Mouse (Mus musculus): Measurements from ENCODE around the gene Cbx4. TPM values are rescaled to one million over a fixed set of nuclear protein-coding genes. Genes with fewer than 3 reads are reported as not detected.

Gene Cbx4
- 1 to 10 TPM; 2.0 to 2.4 TPM for polyA plus RNA-seq (2017; shearing (Covaris generic))

DNA sequence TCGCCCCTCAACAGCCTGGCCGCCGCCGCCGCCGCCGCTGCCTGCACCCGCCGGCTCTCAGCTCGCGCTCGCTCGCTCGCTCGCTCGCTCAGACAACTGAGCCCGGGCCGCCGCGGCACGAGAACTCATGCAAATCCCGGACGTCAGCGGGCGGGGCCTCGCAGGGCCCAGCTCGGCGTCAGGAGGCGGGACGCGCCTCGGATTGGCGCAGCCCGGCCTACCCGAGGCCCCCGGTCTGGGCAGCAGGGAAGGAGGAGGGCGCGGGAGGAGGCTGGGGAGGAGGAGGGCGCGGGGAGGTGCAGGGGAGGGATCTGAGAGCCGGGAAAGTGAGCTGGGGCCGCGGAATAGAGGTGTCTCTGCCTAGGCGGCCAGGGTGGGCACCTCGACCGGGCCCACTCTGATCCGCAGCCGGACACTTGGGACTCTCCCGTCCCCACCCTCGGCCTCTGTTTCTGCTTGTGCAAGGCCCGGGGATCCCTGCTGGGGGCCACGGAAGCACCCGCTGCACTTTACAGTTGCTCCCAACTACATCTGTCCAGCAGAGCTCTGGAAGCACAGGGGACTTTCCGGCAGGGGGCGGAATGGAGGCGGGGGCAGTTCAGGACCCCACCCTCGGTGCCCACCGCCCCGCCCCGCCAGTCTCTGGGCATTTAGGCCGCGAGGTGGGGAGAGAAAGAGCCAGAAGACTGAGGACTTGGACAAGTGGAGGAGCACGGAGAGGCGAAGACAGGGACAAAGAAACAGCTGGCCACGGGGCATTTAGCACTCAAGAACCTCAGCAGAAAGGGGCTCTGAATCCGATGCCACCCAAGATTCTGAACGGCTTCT, at the start of gene Cbx4:
Gene Cbx4, minus strand, starts transcription at position 78 of the 828 bp plus-strand sequence.
- peak; percentile 71 for ATAC-seq

DNA sequence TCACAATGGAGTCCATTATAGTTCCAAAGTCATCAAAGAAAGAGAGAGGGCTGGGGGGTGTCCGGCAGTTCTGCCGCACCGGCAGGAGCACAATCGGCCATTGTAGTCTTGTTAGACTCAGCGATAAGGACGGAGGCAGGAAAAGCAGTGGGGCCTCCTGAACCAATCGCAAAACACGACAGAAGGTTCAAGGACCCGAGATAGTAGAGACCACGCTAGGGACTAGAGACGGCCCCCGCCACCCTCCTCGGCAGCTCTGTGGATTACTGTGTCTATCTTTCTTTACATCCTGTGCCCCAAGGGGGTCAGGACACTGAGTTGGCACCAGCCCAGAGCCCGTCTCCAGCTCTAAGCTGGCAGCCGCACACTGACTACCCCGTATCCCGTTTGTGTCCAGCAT, 48.6 kb upstream of the Cbx4 start:
- peak; percentile 36 for ATAC-seq

DNA sequence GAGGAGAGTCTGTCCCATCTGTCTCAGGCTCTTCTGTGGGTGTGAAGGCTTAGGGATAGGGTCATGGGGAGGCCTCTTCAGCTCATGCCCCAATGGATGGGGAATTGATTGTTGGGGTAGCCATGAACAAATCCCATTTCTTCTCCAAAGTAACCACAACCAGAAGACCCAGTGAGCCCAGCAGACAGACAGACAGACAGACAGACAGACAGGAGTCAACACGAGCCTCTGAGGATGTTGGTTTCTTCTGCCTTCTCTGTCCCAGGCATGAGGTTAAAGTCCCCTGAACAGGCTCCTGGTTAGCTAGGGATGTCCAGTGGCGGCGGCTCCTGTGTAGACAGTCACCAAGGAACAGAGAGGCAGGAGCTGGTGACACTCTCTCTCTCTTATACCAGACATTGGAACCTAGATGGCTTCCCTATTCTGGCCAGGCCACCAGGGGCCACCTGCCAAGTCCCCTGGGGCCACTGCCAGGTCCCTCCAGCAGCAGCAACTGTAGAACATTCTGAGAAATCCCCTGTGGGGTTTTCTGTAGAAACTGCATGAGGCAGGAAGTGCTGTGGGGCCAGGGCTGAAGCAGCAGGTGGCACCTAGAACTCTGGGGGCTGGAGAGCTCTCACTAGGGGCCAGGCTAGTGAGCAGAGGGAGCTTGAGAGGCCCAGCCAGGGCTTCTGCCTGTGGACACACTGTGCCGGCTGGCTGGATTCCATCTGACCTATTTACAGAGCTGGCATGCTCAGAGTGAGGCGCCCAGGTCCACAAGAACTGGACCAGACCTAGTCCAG, 47.6 kb upstream of the Cbx4 start:
- ATAC-seq: peak; percentile 84

DNA sequence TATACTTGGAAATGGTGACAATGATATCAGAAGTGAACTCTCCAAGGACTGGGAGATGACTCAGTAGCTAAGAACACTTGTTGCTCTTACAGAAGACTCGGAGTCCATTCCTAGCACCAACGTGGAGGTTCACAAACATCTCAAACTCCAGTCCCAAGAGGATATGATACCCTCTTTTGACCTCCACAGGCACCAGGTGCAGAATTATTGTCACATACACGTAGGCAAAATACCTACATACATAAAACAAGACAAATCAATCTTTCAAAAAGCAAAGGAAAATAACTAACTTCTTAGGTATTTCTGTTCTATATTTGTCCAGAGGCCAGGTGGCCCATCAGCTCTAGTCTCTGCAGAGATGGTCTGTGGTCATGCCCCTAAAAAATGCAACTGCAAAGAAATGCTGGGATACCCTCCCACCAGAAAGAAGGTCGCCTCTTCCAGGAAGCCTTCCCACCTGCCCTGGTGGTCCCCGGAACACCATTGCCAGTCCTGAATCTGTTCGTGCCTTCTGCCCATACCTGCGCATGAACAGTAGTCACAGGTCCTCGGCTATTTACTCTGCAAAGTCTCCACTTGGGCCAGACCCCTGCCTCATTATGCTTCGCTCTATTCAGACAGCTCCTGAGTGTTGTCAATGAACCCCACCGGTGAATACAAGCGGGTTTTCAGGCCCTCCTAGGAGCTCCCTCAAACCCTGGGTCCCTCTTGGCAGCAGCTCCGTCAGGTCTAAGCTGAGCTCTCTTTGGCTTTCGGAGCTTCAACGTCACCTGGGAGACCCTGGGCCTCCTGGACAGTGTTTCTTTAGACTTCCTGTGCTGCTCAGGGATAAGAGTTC, 46.4 kb upstream of the Cbx4 start:
- ATAC-seq: no peak

DNA sequence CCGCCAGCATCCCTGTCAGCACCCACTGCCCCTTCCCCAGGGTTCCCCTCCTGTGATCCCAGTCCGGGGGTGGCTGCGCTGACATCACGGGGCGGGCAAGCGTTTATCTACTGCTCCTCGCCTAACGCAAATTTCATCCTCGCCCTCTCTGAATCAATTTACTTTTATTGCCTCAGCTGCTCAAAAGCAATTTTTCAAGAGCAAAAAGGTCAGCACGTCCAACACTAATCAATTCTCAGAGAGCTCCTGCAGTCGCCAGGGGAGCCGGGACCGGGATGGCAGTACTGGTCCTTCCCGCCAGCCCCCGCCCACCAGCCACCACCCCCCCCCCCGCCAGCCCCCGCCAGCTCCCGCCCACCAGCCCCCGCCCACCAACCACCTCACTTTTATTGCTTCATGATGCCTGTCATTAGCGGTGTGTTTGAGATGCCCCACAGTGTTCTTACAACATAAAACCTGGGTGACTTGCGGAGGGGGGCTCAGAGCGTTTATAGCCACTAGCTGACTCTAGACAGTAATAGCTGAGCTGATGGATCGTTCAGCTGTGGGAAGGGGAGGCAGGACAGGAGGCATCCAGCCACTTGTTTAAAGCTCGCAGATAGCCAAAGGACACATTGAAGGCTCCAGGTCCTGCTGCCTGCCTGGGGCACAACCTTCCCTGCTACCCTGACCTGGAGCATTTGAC, 44.2 kb upstream of the Cbx4 start:
- no peak for ATAC-seq

DNA sequence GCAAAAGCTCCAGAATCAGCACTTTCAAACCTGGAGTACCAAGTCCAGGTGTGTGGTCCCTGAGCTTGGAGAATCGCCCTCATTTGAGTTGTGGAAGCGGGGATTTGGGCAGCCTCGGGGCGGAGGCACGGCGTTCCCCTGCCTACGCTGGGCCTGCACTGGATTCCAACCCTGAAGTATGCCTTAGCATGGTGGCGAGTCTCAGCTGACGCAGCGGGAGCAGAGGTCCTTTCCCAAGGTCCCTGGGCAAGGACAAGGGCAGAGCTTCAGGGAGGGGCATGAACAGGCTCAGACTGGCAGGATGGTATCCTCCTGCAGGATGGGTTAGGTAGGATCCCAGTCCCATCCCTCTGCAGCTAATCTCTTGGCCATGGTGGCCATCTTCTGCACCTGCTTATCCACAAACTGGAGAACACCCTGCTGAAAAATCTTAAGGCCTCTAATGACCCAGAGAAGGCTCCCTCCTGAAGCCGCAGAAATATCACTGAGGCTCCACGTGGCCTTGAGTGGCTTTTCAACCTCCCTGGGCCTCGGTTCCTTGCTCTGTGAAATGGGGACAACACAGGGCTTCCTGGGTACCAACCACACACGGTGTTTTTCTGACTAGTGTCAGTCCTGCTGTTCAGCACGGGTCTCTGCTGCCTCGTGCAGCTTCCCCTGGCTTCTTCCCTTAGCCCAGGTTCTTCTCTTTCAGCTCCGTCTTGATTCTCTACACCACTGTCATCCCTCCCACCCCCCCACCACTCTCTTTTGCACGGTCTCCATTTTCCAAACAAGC, 43.4 kb upstream of the Cbx4 start:
- ATAC-seq: no peak

DNA sequence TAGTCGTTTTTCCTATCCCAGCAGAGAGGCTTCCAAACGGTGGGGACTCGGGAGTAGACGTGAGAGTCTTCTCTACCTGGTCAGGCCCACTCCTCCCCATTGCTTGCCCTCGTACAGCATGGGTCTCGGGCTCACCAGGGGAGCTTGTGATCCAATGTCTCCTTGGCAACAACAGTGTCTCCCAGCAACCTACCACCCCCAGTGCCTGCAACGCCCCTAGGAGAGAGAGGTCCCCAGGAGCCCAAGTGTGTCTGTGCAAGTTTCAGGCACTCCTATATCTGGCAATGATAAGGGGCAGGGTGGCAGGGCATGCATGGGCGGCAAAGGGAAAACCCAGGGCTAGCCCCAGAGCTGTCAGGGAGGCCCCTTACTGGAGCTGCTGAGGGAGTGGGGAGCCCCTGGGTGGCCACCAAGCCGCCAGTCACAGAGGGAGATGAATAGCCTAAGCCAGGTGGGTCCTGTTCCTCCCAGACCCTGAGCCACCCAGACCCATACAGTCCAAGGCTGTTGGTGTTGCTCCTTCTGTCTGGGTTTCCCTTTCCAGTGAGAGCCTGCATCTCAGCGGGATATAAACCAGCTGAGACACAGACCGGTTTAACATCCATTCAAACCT, 42.8 kb upstream of the Cbx4 start:
- no peak for ATAC-seq

DNA sequence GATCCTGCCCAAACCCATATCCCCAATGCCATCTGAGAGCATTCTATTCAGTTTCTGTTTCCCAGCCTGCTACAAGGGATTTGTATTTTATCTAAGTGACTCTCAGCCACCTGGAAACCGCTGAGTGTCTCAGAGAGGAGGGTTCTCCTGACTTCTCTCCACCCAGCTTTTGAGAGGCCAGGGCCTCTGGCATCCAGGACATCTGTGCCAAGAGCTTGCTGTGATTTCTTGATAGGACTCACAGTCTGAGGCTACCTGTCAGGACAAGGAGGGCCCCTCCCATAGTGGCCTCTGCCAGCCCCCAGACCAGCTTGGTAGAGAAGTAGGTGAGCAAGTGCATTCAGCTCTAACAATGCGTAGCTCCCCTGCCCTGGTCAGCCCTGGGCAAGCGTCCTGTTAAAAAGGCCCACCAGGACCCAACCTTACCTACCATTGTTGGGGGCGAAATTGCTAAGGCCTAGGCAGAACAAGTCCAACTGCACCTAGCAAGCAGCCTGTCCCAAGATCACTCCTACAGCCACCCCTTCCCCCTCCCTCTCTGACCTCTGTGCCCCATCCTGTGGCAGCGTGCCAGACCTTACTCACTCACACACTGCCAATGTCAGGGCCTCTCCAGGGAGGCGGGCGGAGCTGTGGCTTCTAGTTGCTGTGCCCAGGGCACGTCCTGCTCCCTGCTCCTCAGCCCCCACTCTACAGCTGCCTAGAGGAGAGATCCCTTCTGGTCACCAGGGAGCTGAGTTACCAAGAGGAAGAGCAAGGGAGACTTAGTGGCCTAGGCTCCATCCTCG, 41.9 kb upstream of the Cbx4 start:
- ATAC-seq: peak; percentile 36

DNA sequence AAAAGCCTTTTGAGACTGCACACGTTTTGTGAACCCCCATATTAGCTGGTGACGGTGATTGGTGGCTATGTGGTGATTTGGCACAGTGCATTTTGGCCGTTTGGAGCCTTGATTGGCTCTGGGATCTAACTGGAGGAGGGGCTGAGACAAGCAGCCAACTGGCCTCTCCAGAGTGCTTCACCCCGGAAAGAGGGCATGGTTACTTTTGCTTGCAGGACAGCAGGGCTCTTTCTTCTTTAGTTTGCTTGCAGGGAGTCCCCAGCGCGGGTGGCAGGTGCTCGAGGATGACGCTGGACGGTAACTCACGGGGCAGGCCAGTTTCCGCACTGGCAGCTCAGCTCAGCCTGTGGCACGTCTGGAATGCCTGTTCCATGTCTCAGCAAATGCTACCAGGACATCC, 41.1 kb upstream of the Cbx4 start:
- no peak for ATAC-seq

DNA sequence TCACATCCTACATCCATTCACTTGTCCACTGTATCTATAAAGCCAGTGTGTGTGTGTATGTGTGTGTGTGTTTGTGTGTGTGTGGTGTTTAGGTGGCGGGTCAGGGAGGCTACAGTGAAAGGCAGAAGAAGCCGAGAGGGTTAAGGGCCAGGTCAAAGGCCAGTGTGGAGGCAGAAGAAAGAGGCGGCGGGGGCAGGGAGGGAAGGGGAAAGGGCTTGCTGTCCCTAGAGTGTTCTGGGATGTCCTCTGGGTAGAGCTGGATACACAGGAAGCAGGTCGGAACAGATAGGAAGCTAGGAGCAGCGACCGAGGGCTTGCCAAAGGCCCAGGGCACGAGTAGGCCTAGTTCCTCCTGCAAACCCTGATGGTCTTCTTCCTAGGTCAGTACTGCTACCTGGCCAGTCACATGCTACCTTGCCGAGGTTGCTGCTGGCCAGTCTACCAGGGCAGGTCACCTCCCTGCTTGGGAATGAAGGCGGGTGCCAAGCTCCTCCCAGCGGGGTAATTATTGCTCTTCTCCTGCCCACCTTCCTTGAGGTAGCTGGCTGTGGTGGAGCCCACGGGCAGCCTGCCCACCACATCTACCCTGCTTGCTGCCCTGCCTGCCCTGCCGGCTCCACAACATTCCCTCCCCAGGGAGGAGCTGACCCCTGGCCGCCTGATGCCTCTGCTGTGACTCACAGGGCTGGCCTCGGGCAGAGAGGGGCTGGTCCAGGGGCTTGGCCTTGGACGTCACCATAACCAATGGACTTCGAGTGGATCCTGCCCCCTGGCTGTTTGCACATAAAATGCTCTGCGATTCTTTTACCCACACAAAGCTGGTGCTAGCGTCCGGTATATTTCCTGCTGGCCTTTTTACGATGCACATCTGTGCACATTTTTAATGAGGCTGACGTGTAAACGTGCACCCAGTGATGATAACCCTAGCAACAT, 40.2 kb upstream of the Cbx4 start:
- no peak for ATAC-seq

DNA sequence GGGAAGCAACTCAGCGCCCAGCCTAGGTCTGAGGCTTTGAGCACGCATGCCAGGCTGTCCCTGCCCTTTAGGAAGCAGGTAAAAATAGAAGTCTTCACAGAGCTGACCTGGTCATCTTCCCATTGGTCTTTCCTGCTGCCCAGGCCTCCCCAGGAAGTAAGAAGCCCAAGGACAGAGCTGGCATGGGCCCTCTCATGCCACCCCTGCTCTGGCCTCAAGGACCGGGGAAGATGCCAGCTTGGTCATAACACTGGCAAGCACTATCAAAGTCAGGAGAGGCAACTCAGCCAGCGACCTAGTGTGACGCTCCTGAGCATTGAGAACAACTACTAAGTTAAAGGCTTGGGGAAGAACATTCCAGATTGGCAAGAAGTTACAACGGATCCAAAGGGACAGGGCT, 38.5 kb upstream of the Cbx4 start:
- ATAC-seq: no peak

DNA sequence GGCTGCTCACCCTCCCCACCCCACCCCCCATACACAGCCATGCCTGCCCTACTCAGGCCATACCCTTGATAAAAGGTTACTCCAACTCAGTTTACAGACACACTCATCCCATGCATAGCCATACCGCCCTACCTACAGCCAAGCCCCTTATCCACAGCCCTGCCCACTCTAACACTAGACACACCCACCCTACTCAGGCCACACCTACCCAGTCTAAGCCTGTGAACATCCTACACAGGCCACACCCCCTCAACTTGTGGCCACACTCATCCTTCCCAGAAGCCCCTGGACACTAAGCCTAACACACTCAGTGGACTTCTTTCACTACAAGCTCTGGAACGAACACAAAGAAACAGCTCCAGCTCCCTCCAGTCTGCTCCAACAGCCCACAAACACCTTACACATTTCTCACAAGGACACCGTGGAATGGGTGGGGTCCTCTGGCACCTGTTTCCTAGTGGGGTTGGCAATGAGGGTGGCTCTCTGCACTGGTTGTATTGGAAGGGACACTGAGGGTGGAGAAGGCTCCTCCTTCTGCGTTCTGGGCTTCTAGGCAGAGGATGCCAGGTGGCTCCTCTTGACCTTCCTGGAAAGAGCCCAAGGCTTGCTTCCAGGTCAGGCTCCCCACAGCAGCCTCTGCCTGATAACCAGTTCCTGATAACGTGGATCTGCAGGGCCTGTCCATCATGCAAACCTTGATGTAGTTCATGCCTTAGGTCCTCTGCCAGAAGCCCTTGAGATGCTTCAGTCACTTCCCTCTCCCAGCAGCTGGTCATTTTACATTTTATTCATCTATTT, 37.7 kb upstream of the Cbx4 start:
- no peak for ATAC-seq

DNA sequence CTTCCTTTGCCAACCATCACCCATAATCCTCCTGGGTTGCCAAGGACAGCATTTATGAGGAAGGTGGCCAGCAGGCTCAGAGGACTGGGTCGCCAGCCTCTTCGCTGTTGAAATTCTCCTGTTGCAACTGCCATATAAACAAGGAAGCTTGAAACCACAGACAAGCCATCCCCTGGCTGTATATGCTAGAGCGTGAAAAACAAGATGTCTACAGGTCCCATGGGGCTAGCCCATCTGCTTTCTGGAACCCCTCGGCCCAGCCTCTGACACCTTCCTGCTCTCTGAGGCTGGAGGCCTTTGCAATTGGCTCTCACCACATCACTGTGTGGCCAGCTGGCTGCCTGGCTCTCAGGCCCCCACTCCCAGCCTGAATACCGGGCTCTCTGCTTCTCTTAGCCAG, 36.4 kb upstream of the Cbx4 start:
- no peak for ATAC-seq

DNA sequence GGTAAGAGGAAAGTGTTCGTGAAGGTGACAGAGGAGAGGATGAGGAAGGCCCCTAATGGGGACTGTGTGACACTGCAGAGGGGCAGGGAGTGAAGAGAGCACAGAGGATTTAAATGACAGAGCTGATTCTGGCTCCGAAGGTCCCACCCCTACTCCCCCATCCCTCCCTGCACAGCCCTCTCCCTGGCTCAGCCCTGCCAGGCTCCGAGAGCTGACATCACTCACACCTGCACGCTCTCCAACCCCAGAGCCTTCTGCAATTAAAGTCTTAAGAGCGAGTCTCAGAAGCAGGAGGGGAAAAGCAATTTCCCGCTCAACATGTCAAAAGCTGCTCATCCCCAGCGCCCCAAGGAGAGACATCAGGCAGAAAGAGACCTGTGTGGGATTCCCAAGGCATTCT, 32.9 kb upstream of the Cbx4 start:
- no peak for ATAC-seq

DNA sequence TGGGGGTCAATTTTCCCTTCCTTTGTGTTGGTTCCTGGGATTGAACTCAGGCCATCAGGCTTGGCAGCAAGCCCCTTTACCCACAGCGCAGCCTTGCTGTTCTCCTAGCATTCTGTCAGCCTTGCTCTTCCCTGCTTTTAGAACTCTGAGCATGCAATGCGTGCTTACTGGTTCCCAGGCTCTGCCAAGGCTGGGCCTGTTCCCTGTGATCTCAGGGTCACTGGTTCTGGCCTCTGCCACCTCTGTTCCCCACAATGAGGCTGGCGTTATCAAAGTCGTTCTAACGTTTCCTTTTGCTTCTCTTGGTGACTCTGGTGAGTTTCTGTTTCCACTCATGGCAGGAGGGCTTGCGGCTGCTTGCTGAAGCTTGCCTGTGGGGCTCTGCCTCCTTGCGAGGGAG, 31.9 kb upstream of the Cbx4 start:
- ATAC-seq: no peak

DNA sequence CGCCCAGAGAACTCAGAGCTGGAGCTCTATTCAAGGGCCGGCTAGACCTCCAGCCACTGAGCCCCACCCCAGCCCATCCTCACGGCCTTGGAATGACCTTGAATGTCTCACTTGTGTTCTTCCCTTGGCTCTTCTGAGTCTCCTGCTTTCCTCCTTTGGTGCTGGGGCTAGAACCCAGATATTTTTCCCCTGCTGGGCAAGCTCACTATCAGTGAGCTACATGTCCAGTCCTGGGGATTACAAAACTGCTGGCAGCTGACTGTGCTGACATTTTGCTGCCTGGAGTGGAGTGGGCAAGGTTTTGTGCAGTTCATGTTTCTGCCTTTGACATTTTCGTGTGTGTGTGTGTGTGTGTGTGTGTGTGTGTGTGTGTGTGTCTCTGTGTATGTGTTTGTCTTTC, 31.0 kb upstream of the Cbx4 start:
- ATAC-seq: no peak

DNA sequence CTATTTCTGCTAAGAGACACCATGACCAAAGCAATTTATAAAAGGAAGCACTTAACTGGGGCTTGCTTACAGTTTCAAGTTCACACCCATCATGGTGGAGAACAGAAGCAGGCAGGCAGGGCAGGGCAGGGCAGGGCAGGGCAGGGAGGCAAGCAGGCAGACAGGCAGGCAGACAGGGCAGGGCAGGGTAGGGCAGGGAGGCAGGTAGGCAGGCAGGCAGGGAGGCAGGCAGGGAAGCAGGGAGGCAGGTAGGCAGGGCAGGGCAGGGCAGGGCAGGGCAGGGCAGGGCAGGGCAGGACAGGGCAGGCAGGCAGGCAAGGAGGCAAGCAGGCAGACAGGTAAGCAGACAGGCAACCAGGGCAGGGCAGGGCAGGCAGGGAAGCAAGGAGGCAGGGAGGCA, 26.7 kb upstream of the Cbx4 start:
- no peak for ATAC-seq

DNA sequence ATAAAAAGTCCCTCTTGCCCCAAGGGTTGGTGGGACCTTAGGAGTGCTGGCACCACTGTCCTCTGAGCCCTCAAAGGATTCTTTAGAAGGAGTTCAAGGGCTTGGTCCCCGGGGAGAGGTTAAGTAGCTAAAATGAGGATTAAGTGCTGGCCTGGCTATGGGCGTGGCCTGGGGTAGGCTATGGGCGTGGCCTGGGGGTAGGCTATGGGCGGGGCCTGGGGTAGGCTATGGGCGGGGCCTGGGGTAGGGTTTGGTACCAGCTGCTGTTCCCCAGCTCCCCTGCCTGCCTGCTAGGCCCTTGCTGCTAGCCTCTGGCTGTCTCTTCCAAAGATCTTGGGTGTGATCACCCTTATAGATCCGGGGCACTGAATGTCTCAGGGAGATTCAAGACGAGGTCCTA, 25.3 kb upstream of the Cbx4 start:
- no peak for ATAC-seq
